Mouse (Mus musculus) large intestine, adult 2 months (tissue): ENCODE measurements around the gene Gcfc2. TPM values are rescaled to one million over a fixed set of nuclear protein-coding genes. Genes with fewer than 3 reads are reported as not detected.

Experiments used
- DNase-seq: peaks from one replicate; pipeline ENCODE4 v3.0.0-alpha.2; 2012; ENCODE audit warnings: low read depth, low spot score
- WGBS: fragments of 180-500 bp; shearing (Covaris S2); methylation state at CpG from one replicate; pipeline ENCODE4 v1.1.7; 2018; 5-methylcytosine and 5-hydroxymethylcytosine counted together
- polyA plus RNA-seq: library from polyadenylated mRNA; depleted of rRNA; stranded (reverse); fragments of >200 nt; gene quantifications from 2 replicates; pipeline ENCODE4 v1.2.3, GENCODE M21; 2012; rRNA removed

Gcfc2 gene
- polyA plus RNA-seq, result 1.4 and 2.7 TPM in 2 replicates

DNA sequence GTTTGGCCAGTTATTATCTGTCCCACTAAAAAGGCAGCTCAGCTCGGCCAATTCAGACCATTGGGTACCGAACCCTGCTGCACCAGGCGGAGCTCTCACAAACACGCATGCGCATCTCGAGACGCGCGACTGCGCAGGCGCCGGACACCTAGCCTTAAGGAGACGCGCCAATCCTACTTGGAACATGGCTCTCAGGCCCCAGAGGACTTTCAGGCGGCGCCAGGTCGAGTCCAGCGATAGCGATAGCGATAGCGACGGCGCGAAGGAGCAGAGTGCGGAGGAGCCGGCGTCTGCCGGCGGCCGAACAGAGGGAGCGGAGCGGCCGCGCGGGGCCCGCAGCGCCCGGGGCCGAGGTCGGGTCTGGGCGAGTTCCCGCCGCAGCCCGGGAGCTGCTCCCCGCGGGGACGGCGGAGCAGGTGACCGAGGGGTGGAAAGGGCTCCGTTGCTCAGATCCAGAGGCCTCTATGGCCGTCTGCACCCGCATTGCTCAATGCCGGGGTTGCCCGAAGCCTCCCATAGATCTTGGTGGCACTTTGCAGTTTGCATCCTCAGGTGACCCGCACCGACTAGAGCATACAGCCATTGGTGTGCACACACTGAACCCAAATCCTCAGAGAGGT is at the start of gene Gcfc2:
Gene Gcfc2 (plus strand): TSS at position 147 of the 620 bp plus-strand sequence.
- WGBS, result under 1% methylated on average over 56 of the region's 56 CpGs
- DNase-seq, result peak; percentile 91

DNA sequence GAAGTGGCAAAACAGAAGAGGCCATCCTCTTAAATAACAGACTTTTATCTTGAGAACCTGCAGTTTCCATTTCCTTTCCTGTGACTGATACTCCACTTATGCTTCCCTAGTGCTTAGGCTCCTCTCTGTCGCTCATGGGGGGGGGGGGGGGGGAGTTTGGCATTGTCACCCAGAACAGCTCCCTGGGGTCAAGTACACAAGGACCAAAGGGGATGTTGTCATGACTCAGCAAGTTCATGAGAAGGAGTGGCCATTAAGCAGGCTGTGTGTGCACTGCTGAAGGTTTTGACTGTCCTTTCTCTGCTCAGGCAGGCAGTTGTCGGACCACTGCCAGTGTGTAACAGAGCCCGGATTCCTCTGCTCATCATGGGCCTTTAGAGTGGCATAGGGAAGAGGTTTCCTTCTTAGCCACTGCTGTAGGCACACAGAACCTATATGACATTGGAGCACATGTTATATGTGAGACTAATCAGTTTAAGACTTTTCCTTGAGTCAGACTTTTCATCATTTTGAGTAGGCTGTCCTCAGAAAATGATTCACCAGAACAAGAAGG is 27.7 kb upstream of the Gcfc2 start:
- WGBS, result 69% methylated on average over 3 of the region's 3 CpGs

DNA sequence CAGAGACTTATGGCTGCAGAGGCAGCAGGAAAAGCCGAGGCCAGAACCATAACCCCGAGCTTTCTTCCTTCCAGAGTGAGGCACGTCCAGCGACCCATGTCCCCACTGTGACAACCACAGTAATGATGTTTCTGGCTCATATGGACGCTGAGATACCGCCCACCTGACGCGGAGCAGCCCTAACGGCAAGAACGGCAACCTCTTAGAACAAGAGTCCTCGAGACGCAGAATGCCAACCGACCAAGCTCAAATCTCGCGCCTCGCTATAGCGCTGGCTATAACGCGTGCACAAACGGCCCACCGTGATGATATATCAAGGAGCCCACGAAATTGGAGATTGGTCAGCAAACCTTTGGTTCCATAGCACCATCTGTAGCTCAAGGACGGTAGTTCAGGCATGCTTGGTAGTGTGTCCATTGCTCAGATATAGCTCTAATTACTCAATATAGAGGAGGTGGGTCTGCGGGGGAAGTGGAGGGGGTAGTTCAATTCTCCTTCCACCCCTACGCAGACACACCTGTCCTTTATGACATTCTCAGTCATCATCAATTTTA is 13.1 kb upstream of the Gcfc2 start:
- 85% methylated on average over 25 of the region's 25 CpGs for WGBS
- DNase-seq, result no peak

More for the DNA sequence above, 27.7 kb upstream of the Gcfc2 start:
- DNase-seq, result no peak

GRCm38 (mm10) chr6:81911244-81911643 is 12.2 kb upstream of the Gcfc2 start:
- WGBS, result 74% methylated on average over 5 of the region's 5 CpGs
- DNase-seq, result no peak

GRCm38 (mm10) chr6:81911713-81912112 is 11.8 kb upstream of the Gcfc2 start:
- DNase-seq, result no peak
- WGBS, result 66% methylated on average over 4 of the region's 4 CpGs

GRCm38 (mm10) chr6:81912177-81912576 is 11.3 kb upstream of the Gcfc2 start:
- 63% methylated on average over 3 of the region's 3 CpGs for WGBS
- DNase-seq, result no peak

GRCm38 (mm10) chr6:81924304-81924703 is 835 bp downstream of the Gcfc2 start:
- WGBS, result 11% methylated on average over 5 of the region's 5 CpGs
- no peak for DNase-seq

DNA sequence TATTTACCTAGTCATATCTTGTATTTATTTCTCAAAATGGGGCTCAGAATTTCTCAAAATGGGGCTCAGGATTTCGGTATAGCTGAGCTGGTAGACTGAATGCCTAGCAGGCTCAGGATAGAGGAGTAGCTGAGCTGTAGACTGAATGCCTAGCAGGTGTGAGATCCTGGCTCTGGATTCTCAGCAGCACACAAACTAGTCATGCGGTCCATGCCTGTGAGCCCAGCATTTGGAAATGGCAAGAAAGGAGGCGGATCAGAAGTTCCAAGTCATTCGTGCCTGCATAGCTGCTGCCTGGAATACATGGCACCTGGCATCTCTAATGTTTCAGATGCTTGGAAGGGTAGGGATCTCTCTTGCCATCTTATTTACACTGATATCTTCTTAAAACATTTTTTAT is 5.9 kb downstream of the Gcfc2 start:
- 88% methylated on average over 4 of the region's 4 CpGs for whole genome bisulfite sequencing
- no peak for DNase-seq

- 91% methylated on average over 3 of the region's 3 CpGs for WGBS
Observed at GRCm38 (mm10) chr6:81933281-81933680, 9.8 kb downstream of the Gcfc2 start.

DNA sequence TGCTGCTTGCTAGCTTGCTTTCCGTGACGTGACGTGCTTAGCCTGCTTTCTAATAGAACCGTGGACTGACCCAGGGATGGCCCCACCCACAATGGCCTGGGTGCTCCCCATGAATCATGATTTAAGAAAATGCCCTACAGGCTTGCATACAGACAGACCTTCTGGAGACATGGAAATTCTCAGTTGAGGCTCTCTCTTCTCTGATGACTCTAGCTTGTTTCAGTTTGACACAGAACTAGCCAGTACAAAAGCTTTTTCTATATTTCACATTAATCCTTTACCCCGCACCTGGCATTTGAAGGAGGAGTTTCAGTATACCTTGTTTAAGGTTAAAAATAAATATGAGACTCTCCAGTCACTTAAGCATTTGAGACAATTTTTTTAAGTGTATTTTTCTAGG is 18.2 kb downstream of the Gcfc2 start:
- DNase-seq, result no peak
- WGBS, result 93% methylated on average over 5 of the region's 5 CpGs

More at GRCm38 (mm10) chr6:81933281-81933680, 9.8 kb downstream of the Gcfc2 start:
- DNase-seq, result no peak

- DNase-seq, result no peak
Observed at GRCm38 (mm10) chr6:81943281-81943680, 19.8 kb downstream of the Gcfc2 start.

GRCm38 (mm10) chr6:81944432-81944831 is 21.0 kb downstream of the Gcfc2 start:
- no peak for DNase-seq
- 88% methylated on average over 3 of the region's 3 CpGs for WGBS

More at GRCm38 (mm10) chr6:81943281-81943680, 19.8 kb downstream of the Gcfc2 start:
- 77% methylated on average over 2 of the region's 2 CpGs for WGBS

GRCm38 (mm10) chr6:81946906-81947305 is 23.4 kb downstream of the Gcfc2 start:
- 93% methylated on average over 6 of the region's 6 CpGs for WGBS
- no peak for DNase-seq

- WGBS, result 88% methylated on average over 5 of the region's 5 CpGs
Observed at GRCm38 (mm10) chr6:81955133-81955532, 31.7 kb downstream of the Gcfc2 start.

DNA sequence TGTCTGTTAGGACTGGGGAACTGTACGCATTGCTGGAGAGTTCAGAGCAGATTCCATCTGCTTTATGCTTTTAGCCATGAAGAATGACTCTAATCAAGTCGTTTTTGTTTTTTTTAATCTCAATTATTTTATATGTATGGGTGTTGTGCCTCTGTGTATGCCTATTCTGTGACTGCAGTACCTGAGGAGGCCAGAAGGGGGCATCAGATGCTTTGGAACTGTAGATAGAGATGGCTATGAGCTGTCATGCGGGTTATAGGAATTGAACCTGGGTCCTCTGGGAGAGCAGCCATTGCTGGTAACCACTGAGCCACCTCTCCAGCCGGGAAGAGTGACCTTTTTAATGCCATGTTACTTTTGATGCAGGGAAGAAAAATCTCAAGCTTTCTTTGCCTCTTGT is 32.9 kb downstream of the Gcfc2 start:
- 95% methylated on average over 4 of the region's 4 CpGs for WGBS
- DNase-seq, result no peak

More at GRCm38 (mm10) chr6:81955133-81955532, 31.7 kb downstream of the Gcfc2 start:
- DNase-seq, result no peak

DNA sequence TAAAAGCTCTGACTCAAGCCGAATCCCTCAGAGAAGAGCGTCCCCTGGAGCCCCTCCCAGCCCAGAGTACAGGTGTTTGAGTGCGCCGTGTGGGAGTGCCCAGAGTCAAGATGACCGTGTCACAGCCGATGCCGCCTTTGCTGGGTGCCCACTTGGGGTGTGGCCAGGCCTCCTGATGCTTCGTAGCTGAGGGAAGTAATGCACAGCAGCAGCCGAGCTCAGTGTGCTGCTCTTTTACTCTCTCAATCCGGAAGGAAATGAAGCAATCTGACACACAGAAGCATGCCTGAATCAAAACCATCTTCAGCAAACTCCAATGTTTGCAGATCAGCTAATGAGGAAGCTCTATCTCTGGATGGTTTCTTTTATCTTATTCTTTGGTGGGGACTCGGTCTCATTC is 34.5 kb downstream of the Gcfc2 start:
- DNase-seq, result no peak
- WGBS, result 74% methylated on average over 11 of the region's 11 CpGs

DNA sequence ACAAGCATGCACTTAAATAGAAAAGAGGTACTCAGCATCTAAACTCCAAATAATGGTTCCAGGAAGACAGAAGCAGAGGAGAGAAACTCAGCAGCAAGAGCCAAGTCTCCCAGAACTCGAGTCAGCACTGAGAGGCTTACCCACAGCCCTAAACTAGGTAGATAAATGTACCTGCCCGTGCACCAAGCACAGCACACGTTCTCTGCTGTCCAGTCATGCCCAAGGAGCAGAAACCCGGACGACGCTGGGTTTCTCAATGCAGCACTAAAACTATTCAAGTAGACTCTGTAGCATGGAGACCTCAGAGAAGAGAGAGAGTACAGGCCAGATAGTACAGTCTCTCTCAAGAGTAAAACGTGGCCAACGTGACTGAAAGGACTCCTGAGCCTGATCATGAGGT is 36.4 kb downstream of the Gcfc2 start:
- WGBS, result 88% methylated on average over 8 of the region's 8 CpGs
- DNase-seq, result no peak

DNA sequence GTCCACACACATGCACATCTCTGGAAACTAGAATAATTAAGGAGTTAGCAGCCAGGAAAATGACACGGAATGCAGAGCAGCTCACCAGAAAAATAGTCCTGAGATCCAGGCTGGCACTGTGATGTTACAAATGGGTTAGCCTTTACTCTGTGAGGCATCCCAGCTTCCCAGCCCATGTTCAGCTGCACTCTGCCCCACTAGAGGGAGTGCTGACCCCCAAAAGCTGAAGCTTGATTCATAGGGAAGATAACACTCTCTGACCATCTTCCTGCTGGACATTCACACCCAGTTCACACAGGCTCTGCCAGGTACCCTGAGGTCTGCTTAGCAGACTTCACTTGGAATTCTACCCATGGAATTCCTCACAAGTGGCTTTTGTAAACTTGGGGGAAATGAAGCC is 36.8 kb downstream of the Gcfc2 start:
- no peak for DNase-seq
- 76% methylated on average over 1 of the region's 1 CpGs for WGBS

DNA sequence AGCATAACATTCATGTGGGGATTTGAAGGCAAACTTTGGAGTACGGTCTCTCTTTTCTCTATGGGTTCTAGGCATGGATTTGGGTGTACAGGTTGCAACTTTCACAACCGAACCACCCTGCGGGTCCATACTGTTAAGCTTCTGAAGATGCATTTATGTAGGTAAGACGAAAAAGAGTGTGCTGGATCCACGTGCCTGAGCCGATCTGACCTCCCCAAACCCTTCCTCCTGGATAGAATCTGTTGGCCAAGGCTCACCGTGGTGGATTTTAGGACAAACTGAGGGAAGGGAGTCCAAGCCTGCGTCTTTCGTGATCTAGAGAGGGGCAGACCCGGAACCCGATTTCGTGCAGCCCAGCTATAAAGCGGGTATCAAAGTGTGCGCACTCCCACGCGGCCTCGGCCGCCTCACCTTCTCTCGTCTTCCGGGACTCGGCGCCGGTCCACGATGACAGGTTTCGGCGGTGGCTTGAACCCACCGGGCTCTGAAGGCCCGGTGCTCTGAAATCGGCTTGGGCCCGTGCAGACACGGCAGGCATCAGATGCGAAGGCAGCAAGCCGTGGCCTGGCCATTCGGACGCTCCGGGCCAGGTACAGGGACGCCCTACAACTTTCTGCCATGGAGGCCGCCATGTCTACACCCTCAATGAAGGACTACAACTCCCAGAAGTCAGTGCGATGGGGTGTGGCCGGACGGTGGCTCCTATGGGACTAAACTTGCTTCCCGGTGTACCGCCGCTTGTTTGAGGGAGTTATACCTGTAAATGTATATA is 42.0 kb downstream of the Gcfc2 start, which contains the start of gene Mrpl19:
Gene Mrpl19 (minus strand): TSS at position 663 of the 772 bp plus-strand sequence.
- WGBS, result under 1% methylated on average over 44 of the region's 44 CpGs
- DNase-seq, result peak; percentile 92

- no peak for DNase-seq
- 33% methylated on average over 2 of the region's 2 CpGs for WGBS
Observed at GRCm38 (mm10) chr6:81966068-81966544, 42.6 kb downstream of the Gcfc2 start.
